Mouse (Mus musculus) skeletal muscle tissue, postnatal 0 days (tissue): ENCODE results near the gene App. TPM values are rescaled to one million over a fixed set of nuclear protein-coding genes. Genes with fewer than 3 reads are reported as not detected.

ENCODE experiments used
- polyA plus RNA-seq: library from polyadenylated mRNA; unstranded; fragments of >200 nt; fragmentation: Nextera tagmentation; extraction: Ambion mirVana; gene quantifications from 2 replicates; pipeline ENCODE4 v1.2.1, GENCODE M21; 2015

The App gene
- 102 and 110 TPM in 2 replicates for polyA plus RNA-seq

DNA sequence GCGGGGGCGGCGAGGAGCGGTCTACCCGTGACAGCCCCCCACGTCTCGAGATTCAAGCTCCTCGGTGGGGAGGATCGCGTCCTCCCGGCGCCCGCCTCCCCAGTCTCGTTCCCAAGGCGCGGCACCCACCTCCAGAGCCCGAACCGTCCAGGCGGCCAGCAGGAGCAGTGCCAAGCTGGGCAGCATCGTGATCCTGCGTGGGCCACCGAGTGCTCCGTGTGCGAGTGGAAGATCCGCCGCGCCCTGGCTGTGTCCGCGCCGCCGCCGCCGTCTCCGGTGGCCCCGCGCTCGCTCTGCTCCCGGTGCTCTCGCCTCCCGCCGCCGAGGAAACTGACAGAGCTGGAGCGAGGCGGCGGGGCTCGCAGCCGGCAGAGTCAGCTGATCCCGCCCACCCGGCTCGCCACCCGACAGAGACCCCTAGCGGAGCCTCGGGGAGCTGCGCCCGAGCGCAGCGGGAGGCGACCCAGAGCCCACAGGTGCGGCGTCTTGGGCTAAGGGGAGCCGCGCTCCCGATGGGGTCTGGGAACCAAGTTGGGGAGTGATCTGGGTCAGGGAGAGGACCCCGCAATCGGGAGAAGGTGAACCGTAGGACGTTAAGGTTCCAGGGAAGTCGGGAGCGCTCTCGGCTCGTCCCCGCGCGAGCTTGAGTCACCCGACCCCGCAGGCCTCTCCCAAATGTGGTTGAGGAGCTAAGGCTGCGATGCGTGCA lies at the start of gene App:
Gene App (minus strand): TSS at position 394 of the 709 bp plus-strand sequence.

